Mouse (Mus musculus) T-helper 2 cell (primary cell): ENCODE results near the gene Hsd17b6.
"Not testable (repeated sequence)": the region's sequence is repeated elsewhere in the genome, so short reads cannot be mapped to it uniquely, and the experiment has no call there.

Source experiments
- in situ Hi-C: fragments of 300-600 bp; cut with MboI, MseI; formaldehyde crosslinking; loops from one replicate; pipeline ENCODE4 v1.15.1; 2025; ENCODE audit warnings: high pct_unique_total_duplicates

Hsd17b6 gene

DNA sequence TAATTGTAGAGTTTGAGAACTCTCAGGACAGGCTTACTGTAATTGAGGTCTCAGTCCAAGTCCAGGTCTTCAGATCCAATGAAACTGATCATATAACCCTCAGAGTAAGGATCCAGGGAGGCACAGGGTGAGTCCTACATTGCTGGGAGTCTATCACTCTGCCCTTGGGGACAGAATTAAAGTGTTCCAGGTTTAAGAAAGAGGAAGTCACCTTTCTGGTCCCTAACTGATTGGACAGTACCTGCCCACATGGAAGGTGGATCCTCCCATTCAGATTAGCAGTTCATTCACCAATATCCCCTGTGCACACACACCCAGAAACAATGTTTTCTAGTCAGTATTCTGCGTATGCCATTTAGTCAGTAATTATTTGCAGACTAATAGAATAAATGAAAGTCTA lies at the start of gene Hsd17b6:
Gene Hsd17b6, minus strand, starts transcription at position 166 of the 400 bp plus-strand sequence.
- in situ Hi-C loops: no loop called here

DNA sequence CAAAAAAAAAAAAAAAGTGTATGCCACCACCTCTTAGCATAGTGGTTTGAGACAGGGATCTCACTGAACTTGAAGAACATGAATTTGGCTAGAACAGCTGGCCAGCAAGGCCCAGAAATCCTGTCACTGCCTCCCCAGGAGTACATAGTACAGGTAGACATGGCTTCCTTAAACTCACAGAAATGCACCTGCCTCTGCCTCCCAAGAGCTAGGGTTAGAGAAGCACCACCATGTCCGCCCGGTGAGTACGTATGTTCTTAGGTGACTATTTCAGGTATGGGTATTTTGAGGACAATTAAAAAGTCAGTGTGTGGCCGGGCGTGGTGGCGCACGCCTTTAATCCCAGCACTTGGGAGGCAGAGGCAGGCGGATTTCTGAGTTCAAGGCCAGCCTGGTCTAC lies 45.6 kb upstream of the Hsd17b6 start:
- in situ Hi-C loops: no loop called here

GRCm38 (mm10) chr10:128052136-128052535 lies 44.7 kb upstream of the Hsd17b6 start:
- in situ Hi-C loops: not testable (repeated sequence)

DNA sequence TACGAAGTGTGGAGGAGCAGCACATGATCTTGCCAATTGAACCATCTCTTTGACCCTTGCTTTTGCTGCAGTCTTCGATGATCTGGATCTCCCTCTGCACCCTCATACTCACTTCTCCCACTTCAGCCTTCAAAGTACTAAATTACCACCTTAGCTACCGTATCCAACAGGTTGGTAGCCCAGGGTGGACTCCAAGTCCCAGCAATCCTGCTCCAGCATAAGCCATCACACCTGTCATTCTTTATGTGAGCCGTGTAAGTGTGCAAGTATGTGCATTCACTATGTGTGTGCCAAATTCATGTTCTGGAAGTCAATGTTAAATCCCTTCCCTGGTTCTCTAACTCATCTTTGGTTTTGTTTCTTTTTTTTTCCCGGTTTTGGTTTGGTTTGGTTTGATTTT lies 44.2 kb upstream of the Hsd17b6 start:
- in situ Hi-C loops: no loop called here

GRCm38 (mm10) chr10:128050355-128050754 lies 42.9 kb upstream of the Hsd17b6 start:
- in situ Hi-C loops: no loop called here

DNA sequence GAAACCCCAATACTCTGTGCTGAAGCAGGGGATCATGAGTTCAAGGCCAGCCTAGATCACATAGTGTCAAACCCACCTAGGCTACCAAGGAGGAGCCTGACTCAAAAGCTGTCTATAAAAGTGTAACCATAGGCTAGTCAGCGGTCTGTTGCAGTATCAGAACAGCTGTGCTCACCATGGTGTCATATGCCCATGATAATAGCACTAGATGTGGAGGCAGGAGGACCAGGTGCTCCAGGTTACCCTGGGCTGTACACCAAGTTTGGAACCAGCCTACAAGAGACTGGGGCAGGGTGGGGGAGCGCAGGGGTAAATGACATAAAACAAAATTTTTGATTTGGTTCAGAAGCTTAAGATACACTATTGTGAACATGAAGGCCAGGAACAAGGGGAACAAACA lies 42.3 kb upstream of the Hsd17b6 start:
- in situ Hi-C loops: no loop called here

DNA sequence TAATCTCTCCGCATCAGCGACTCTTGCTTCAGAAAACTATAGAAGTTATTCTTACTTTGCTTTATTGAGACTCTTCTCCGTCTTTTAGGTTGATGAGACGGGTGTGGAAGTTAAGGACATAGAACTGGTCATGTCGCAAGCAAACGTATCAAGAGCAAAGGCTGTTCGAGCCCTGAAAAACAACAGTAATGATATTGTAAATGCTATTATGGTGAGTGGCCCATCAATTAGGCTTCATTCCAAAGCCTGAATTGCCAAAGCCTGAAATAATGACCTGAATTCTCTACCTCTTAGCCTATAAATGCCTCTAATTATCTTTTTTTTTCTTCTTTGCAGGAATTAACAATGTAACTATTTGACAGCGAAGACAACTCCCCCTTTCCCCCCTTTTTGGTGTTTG lies 40.7 kb upstream of the Hsd17b6 start:
- in situ Hi-C loops: no loop called here

GRCm38 (mm10) chr10:128043041-128043835 lies 35.8 kb upstream of the Hsd17b6 start:
- in situ Hi-C loops: no loop called here

DNA sequence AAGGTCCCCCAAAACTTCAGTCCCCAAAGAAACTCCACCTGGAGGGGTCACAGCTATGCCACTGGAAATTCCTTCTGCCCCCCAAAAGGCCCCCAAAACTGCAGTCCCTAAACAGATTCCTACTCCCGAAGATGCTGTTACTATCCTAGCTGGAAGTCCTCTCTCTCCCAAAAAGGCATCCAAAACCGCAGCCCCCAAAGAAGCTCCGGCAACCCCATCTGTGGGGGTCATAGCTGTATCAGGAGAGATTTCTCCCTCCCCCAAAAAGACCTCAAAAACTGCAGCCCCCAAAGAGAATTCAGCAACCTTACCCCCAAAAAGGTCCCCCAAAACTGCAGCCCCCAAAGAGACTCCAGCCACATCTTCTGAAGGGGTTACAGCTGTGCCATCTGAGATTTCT lies 35.1 kb upstream of the Hsd17b6 start:
- in situ Hi-C loops: no loop called here

GRCm38 (mm10) chr10:128041636-128042035 lies 34.2 kb upstream of the Hsd17b6 start:
- in situ Hi-C loops: no loop called here

DNA sequence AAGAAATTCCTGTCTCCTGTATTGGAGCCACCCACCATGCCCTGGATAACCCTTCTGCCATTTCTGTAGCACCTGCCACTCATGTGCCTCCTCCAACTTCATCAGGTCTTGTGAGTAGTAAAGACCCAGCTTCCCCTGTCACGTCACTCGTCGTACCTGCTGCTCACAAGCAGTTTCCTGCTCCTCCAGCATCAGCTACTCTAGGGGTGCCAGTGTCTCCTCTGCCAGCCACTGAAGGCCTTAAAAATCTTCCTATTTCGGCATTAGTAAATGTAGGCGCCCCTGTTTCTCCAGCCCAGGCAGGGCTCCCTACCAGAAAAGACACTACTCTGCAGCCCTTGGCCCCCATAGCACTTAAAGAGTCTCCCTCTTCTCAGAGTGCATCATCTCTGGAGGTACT lies 32.9 kb upstream of the Hsd17b6 start:
- in situ Hi-C loops: no loop called here

GRCm38 (mm10) chr10:128039858-128040257 lies 32.4 kb upstream of the Hsd17b6 start:
- in situ Hi-C loops: no loop called here

DNA sequence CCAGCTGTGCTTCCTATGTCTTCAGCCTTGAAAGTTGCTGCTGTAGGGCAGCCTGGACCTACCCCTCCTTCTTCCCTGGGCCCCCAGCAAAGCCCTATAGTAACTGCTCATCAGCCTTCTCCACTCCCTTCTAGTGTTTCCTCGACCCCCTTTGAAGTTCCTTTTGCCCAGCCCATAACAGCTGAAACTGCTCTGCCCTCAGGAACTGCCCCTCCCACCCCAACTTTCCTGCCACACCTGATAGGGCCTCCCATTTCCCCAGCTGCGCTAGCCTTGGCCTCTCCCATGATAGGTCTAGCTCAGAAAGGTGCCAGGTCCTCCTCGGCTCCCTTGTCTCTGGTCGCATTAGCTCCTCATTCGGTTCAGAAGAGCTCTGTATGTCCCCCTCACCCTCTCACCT lies 31.8 kb upstream of the Hsd17b6 start:
- in situ Hi-C loops: no loop called here

DNA sequence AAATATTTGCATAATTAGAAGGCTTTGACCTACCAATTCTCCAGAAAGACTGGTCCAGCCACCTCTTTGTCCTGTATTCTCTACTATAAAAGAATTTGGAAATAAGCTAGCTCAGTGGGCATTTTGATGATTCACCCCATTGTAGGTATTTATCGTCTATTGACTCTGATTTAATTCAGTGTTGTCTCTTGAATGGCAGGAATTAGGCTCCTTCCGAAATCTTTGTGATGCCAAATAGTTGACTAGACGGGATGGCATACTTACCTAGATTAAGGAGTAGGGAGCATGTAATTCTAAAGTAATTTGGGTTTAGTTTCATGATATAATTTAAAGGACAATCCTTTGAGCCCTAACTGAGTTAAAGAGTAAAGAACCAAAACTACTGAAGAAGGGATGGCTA lies 30.5 kb upstream of the Hsd17b6 start:
- in situ Hi-C loops: no loop called here

DNA sequence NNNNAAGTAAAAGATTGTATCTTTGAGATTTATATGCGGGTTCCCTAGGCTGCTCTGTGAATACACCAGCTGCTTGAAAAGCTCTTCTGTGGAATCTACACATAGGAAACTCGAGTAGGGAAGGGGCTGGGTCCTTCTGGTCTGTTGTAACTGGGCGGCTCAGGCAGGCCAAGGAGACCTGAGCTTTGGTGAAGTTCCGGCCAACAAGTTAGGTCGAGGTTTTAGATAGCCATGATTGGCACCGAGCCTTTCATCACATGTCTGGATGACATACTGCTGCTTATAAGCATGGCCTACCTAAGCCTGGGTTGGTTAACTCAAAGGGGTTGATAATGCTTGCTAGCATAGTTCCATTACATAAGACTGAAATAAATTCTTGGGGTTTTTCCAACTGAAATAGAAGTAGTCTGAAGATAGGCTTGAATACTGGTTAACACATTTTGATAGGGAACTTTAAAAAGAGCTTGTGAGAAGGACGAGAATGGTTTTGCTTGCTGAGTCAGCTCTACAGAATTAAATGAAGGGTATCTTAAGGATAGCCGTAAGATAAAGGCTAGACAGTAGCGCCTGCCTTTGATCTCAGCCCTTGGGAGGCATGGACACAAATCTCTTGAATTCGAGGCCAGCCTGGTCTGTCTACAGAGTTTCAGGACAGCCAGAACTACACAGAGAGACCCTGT lies 29.5 kb upstream of the Hsd17b6 start:
- in situ Hi-C loops: no loop called here

GRCm38 (mm10) chr10:128030860-128031259 lies 23.4 kb upstream of the Hsd17b6 start:
- in situ Hi-C loops: no loop called here

GRCm38 (mm10) chr10:128029931-128030330 lies 22.5 kb upstream of the Hsd17b6 start:
- in situ Hi-C loops: no loop called here

DNA sequence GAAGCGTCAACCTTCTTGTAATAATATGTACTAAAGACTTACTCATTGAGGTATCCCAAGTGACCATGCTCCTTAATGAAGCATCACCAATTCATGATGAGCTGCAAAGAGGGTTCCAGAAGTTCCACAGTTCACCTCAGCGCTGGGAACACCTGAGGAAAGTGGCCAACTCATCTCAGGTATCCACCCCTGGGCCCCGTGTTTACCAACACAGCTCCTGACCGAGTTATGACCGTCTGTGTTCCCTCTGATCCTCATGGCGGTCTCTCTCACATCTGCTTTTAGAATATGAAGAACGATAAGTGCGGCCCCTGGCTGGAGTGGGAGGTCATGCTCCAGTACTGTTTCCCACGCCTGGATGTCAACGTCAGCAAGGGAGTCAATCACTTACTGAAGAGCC lies 16.1 kb upstream of the Hsd17b6 start:
- in situ Hi-C loops: no loop called here

GRCm38 (mm10) chr10:128022196-128022595 lies 14.8 kb upstream of the Hsd17b6 start:
- in situ Hi-C loops: no loop called here

GRCm38 (mm10) chr10:128015068-128015934 lies 7.9 kb upstream of the Hsd17b6 start, which contains the start of gene Prim1:
Gene Prim1, plus strand, starts transcription at chr10:128015168.
- in situ Hi-C loops: no loop called here

- in situ Hi-C loops: no loop called here
These were observed 2.3 kb upstream of the Hsd17b6 start for GRCm38 (mm10) chr10:128009735-128010134.

DNA sequence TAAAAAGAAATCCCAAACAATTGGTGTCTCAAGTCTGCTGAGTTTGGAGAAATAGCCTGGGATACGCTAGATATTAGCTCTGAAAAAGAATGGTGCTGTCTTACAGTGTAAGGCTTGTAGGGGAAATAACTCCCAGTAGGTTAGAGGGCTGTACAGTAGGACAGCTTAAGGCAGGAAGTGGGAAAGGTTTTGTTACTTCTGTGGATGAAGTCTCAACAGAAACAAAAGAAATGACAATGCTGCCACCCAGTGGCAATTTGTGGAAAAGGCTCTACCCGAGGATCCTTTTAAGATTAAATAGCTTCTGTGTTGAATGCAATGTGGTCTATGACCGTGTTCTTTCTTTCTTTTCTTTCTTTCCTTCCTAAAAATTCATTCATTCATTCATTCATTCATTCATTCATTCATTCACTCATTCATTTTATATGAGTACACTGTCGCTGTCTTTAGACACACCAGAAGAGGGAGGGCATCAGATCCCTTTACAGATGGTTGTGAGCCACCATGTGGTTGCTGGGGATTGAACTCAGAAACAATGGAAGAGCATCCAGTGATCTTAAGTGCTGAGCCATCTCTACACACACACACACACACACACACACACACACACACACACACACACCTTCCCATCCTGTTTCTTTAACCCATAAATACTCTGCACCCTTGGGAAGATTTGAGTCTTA lies 937 bp upstream of the Hsd17b6 start:
- in situ Hi-C loops: no loop called here
